Mouse (Mus musculus) monocyte, adult 5-6 weeks (primary cell): ENCODE results near the gene Il1rl2. TPM values are rescaled to one million over a fixed set of nuclear protein-coding genes. Genes with fewer than 3 reads are reported as not detected.

Experiments
- ATAC-seq: fragments of 153-309, 156-312 bp; replicated peaks from 2 replicates; pipeline ENCODE4 v1.8.0; 2017; ENCODE audit warnings: mild to moderate bottlenecking; ENCODE audit not compliant: low TSS enrichment, insufficient number of reproducible peaks, severe bottlenecking, poor library complexity, low FRiP score
- total RNA-seq: library from RNA; stranded (forward); fragments of 200-1000, 200-491, 200-594 nt; gene quantifications from 3 replicates; pipeline ENCODE4 v1.2.3, GENCODE M21; 2017

The Il1rl2 gene
- total RNA-seq, 1 experiment from 2014 or later = 0.57 TPM

DNA sequence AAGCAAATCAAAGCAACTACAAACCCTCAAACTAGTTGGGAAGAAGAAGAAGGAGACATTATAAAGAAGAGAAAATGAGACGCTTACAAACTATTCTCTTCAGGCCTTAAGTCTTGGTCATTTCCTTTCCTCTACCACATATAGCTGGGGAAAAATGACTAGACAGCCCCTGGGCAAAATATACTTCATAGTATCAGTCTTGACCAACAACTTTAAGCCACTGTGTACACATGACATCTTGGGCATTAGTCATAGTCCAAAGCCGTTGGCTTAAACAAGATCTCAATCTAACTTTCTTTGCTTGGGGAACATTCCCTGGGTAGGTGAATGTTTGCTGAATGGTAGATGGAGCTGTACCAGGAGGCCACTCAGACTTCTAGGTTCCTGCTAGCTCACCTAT is 92.6 kb downstream of the Il1rl2 start:
- ATAC-seq = no peak

Other genes starting within 250 kb of the Il1rl2 start
- 0.19 TPM in 1 of 3 replicates, not detected in the others for gene Il1r1, start 99.5 kb upstream of the Il1rl2 start, total RNA-seq
- 3.8 to 19.9 TPM (median 18.4 TPM) in 3 replicates for gene Il1rl1, start 105.0 kb downstream of the Il1rl2 start, total RNA-seq
- 83.7 to 308 TPM (median 89.9 TPM) in 3 replicates for gene Il18r1, start 140.9 kb downstream of the Il1rl2 start, total RNA-seq
- gene Il18rap, start 190.8 kb downstream of the Il1rl2 start, total RNA-seq = 129 to 500 TPM (median 141 TPM) in 3 replicates